Mouse (Mus musculus): ENCODE measurements at regions not wholly inside any gene's neighbourhood (a gene's known extent, or its start where the extent isn't known, plus 50 kb on each side); places are given as distances from the start of the nearest gene placed in this dataset.

DNA sequence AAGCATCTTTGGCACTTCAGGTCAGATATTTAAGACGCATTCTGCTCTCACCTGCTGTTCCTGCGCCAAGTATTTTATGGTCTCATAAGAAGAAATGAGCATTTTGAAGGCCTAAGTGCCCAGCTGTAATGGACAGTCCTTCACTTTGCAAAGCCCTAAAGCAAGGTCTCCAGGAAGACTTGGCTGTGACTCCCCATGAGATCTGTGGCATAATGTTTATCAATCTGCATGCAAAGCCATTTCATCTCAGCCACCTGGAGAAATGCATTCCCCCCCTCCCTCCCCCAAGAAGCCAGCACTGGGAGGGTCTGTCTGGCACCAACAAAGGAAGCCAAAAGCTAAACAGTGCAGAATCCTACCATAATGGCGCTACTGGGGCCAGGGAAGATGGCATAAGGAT is 437.4 kb downstream of the Slc4a3 start:
- Histone ChIP-seq H3K27ac (ENCODE audit: insufficient read depth, low read length) (no peak overlapping the region), H3K36me3 (ENCODE audit: control insufficient read depth, insufficient read depth, low read length, poor library complexity, severe bottlenecking) (no peaks in the 10 kb centered on the region), H3K4me1 (ENCODE audit: control insufficient read depth, insufficient read depth, low read length) (no peaks in the 10 kb centered on the region), H3K9me3 (replicated peaks; ENCODE audit: control insufficient read depth, insufficient read depth, low read length, poor library complexity, severe bottlenecking) (no peaks in the 10 kb centered on the region), H3K27me3 (ENCODE audit: control insufficient read depth, insufficient read depth, low read length, poor library complexity, severe bottlenecking) (peaks cover 2% of the 10 kb centered on the region; the same call in 1 of the 2 replicates), H3K9ac (ENCODE audit: low read depth, poor library complexity, severe bottlenecking) (no peak overlapping the region), H3K4me3 (ENCODE audit: low read depth, low read length) (no peak overlapping the region)
- TF ChIP-seq EP300 (IDR thresholded peaks at IDR 0.05; ENCODE audit: insufficient read depth, low read depth, low read length) (no peak), POLR2A (IDR thresholded peaks at IDR 0.05; ENCODE audit: insufficient read depth, low read length) (no peak), CTCF (IDR thresholded peaks at IDR 0.05; ENCODE audit: low read depth, low read length) (no peak)

DNA sequence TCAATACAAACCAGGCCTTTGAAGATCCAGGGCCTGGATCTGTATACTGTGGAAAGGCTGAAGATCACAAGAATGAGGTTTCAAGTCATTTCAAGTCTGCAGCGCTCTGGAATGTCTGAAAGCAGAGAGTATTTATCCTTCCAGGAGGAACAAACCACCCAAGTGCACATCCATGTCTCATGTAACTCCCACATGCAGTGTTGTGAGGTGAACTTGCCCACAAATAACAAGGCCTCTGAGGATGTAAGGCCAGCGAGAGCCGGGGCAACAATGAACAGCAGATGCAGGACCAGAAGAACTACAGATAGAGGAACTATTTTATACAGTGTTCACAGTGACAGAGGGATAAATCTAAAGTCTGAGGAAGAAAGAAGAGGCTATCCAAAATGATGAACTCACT is 442.4 kb downstream of the Slc4a3 start:
- H3K27ac ChIP-seq (ENCODE audit: insufficient read depth, low read length): no peak overlapping the region
- no peaks in the 10 kb centered on the region for H3K36me3 ChIP-seq (ENCODE audit: control insufficient read depth, insufficient read depth, low read length, poor library complexity, severe bottlenecking)
- TF ChIP-seq EP300 (IDR thresholded peaks at IDR 0.05; ENCODE audit: insufficient read depth, low read depth, low read length) (no peak), CTCF (IDR thresholded peaks at IDR 0.05; ENCODE audit: low read depth, low read length) (no peak), POLR2A (IDR thresholded peaks at IDR 0.05; ENCODE audit: insufficient read depth, low read length) (no peak)
- H3K27me3 ChIP-seq (ENCODE audit: control insufficient read depth, insufficient read depth, low read length, poor library complexity, severe bottlenecking): no peaks in the 10 kb centered on the region
- no peaks in the 10 kb centered on the region for H3K4me1 ChIP-seq (ENCODE audit: control insufficient read depth, insufficient read depth, low read length)
- H3K4me3 ChIP-seq (ENCODE audit: low read depth, low read length): no peak overlapping the region
- H3K9me3 ChIP-seq (replicated peaks; ENCODE audit: control insufficient read depth, insufficient read depth, low read length, poor library complexity, severe bottlenecking): no peaks in the 10 kb centered on the region
- H3K9ac ChIP-seq (ENCODE audit: low read depth, poor library complexity, severe bottlenecking): no peak overlapping the region

DNA sequence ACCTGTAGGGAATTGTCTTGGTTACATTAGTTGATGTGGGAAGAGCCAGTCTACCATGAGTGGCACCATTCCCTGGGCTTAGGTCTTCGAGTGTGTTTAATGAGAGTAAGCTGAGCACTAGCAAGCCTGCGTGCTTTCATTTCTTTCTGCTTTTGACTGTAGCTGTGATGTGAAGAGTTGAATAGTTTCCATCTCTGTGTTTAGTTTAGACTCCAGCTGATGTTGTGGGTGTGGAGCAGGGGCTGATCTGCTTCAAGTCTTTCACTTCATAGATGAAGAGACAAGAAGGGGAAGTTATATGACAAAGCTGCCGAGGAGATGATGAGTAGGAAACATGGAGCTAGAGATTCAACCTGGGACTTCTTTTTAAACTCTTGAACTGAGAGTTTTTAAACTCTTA is 446.0 kb downstream of the Slc4a3 start:
- H3K9me3 ChIP-seq (replicated peaks; ENCODE audit: control insufficient read depth, insufficient read depth, low read length, poor library complexity, severe bottlenecking): no peaks in the 10 kb centered on the region
- no peak overlapping the region for H3K4me3 ChIP-seq (ENCODE audit: low read depth, low read length)
- H3K27ac ChIP-seq (ENCODE audit: insufficient read depth, low read length): no peak overlapping the region
- TF ChIP-seq POLR2A (IDR thresholded peaks at IDR 0.05; ENCODE audit: insufficient read depth, low read length): no peak
- TF ChIP-seq EP300 (IDR thresholded peaks at IDR 0.05; ENCODE audit: insufficient read depth, low read depth, low read length): no peak
- no peaks in the 10 kb centered on the region for H3K36me3 ChIP-seq (ENCODE audit: control insufficient read depth, insufficient read depth, low read length, poor library complexity, severe bottlenecking)
- H3K27me3 ChIP-seq (ENCODE audit: control insufficient read depth, insufficient read depth, low read length, poor library complexity, severe bottlenecking): no peaks in the 10 kb centered on the region
- no peaks in the 10 kb centered on the region for H3K4me1 ChIP-seq (ENCODE audit: control insufficient read depth, insufficient read depth, low read length)
- H3K9ac ChIP-seq (ENCODE audit: low read depth, poor library complexity, severe bottlenecking): no peak overlapping the region

DNA sequence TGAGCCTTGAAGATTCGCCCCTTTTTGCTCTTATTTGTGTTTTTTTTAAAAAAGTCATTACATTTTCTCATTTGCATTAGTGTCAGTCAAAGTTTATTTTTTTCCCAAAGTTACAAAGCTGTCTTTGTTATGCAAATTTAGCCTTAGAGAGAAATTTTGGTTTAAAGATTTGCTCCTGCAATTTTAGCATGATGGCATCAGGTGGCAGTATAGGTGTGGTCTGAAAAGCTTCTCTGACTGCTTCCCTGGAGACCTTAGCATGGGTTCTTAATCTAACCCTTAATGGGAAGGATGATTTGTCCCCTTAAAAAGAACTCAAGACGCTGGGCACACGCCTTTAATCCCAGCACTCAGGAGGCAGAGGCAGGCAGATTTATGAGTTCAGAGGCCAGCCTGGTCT is 451.2 kb downstream of the Slc4a3 start:
- Histone ChIP-seq H3K9ac (ENCODE audit: low read depth, poor library complexity, severe bottlenecking) (no peak overlapping the region), H3K9me3 (replicated peaks; ENCODE audit: control insufficient read depth, insufficient read depth, low read length, poor library complexity, severe bottlenecking) (peaks cover 4% of the 10 kb centered on the region), H3K36me3 (ENCODE audit: control insufficient read depth, insufficient read depth, low read length, poor library complexity, severe bottlenecking) (no peaks in the 10 kb centered on the region), H3K4me1 (ENCODE audit: control insufficient read depth, insufficient read depth, low read length) (no peaks in the 10 kb centered on the region), H3K27ac (ENCODE audit: insufficient read depth, low read length) (no peak overlapping the region), H3K4me3 (ENCODE audit: low read depth, low read length) (no peak overlapping the region), H3K27me3 (ENCODE audit: control insufficient read depth, insufficient read depth, low read length, poor library complexity, severe bottlenecking) (no peaks in the 10 kb centered on the region)
- no peak for TF ChIP-seq CTCF (IDR thresholded peaks at IDR 0.05; ENCODE audit: low read depth, low read length)
- no peak for TF ChIP-seq EP300 (IDR thresholded peaks at IDR 0.05; ENCODE audit: insufficient read depth, low read depth, low read length)
- no peak for TF ChIP-seq POLR2A (IDR thresholded peaks at IDR 0.05; ENCODE audit: insufficient read depth, low read length)

DNA sequence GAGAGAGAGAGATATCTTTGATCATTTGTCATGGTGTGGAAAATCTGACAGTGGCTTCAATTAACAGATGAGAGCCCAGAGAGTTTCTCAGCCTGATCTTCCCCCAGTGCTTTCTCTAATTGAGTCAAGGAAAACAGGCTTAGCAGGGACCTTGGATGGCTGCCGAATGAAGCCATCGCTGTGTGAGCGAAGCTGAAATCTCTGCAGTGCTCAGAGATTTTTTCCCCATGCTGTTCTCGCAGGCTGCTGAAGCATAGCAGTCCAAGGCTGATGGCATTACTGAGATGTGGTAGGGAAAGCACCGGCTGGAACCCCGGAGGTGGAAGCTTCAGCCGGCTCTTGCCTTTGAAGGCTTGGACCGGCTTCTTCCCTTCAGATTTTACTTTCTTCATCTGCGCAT is 455.1 kb downstream of the Slc4a3 start:
- peaks cover 16% of the 10 kb centered on the region for H3K9me3 ChIP-seq (replicated peaks; ENCODE audit: control insufficient read depth, insufficient read depth, low read length, poor library complexity, severe bottlenecking)
- no peaks in the 10 kb centered on the region for H3K27me3 ChIP-seq (ENCODE audit: control insufficient read depth, insufficient read depth, low read length, poor library complexity, severe bottlenecking)
- no peak overlapping the region for H3K9ac ChIP-seq (ENCODE audit: low read depth, poor library complexity, severe bottlenecking)
- H3K4me1 ChIP-seq (ENCODE audit: control insufficient read depth, insufficient read depth, low read length): no peaks in the 10 kb centered on the region
- TF ChIP-seq POLR2A (IDR thresholded peaks at IDR 0.05; ENCODE audit: insufficient read depth, low read length): no peak
- TF ChIP-seq EP300 (IDR thresholded peaks at IDR 0.05; ENCODE audit: insufficient read depth, low read depth, low read length): no peak
- TF ChIP-seq CTCF (IDR thresholded peaks at IDR 0.05; ENCODE audit: low read depth, low read length): no peak
- H3K27ac ChIP-seq (ENCODE audit: insufficient read depth, low read length): no peak overlapping the region
- no peak overlapping the region for H3K4me3 ChIP-seq (ENCODE audit: low read depth, low read length)
- H3K36me3 ChIP-seq (ENCODE audit: control insufficient read depth, insufficient read depth, low read length, poor library complexity, severe bottlenecking): no peaks in the 10 kb centered on the region

DNA sequence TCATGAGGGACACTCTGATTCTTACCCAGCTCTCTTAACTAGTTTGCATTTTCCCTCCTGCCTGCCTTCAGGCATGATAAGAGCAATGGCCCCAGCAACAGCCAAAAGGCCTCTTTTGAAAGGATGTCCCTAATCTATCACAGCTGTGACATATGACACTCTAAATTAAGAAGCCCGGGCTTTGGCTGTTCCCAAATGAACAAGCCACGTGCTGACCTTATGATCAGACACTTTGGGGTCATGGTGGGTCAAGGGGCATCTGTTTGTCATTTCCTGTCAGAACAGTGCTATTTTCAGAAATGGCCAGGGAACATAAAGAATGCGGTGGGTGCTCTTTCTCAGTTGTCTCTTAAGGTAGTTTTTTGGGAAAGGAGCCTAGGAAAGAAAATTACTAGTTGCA is 463.5 kb downstream of the Slc4a3 start:
- Histone ChIP-seq H3K27me3 (ENCODE audit: control insufficient read depth, insufficient read depth, low read length, poor library complexity, severe bottlenecking) (no peaks in the 10 kb centered on the region), H3K27ac (ENCODE audit: insufficient read depth, low read length) (no peak overlapping the region), H3K9me3 (replicated peaks; ENCODE audit: control insufficient read depth, insufficient read depth, low read length, poor library complexity, severe bottlenecking) (peaks cover 11% of the 10 kb centered on the region), H3K4me3 (ENCODE audit: low read depth, low read length) (no peak overlapping the region), H3K36me3 (ENCODE audit: control insufficient read depth, insufficient read depth, low read length, poor library complexity, severe bottlenecking) (no peaks in the 10 kb centered on the region), H3K9ac (ENCODE audit: low read depth, poor library complexity, severe bottlenecking) (no peak overlapping the region), H3K4me1 (ENCODE audit: control insufficient read depth, insufficient read depth, low read length) (no peaks in the 10 kb centered on the region)
- TF ChIP-seq POLR2A (IDR thresholded peaks at IDR 0.05; ENCODE audit: insufficient read depth, low read length) (no peak), EP300 (IDR thresholded peaks at IDR 0.05; ENCODE audit: insufficient read depth, low read depth, low read length) (no peak)
